Mouse (Mus musculus) thymus, postnatal 14 days (tissue): ENCODE measurements at regions not wholly inside any gene's neighbourhood (a gene's known extent, or its start where the extent isn't known, plus 50 kb on each side); places are given as distances from the start of the nearest gene placed in this dataset.

Source experiments
- DNase-seq: peaks from one replicate; pipeline ENCODE4 v3.0.0; 2021

GRCm38 (mm10) chr3:102311482-102312225, 107.2 kb upstream of the Vangl1 start:
- DNase-seq, result no peak

- DNase-seq, result no peak
These were observed 105.8 kb upstream of the Vangl1 start for GRCm38 (mm10) chr3:102310243-102310642.

- DNase-seq, result peak; percentile 8
These were observed 105.3 kb upstream of the Vangl1 start for GRCm38 (mm10) chr3:102309756-102310155.

- DNase-seq, result no peak
These were observed 103.2 kb upstream of the Vangl1 start for GRCm38 (mm10) chr3:102307656-102308055.

- DNase-seq, result no peak
These were observed 87.9 kb upstream of the Vangl1 start for GRCm38 (mm10) chr3:102292385-102292784.

- DNase-seq, result no peak
These were observed 77.5 kb upstream of the Vangl1 start for GRCm38 (mm10) chr3:102281983-102282382.

GRCm38 (mm10) chr3:102276758-102277157, 72.3 kb upstream of the Vangl1 start:
- no peak for DNase-seq

- DNase-seq, result no peak
These were observed 71.8 kb upstream of the Vangl1 start for GRCm38 (mm10) chr3:102276283-102276682.

- DNase-seq, result no peak
These were observed 70.9 kb upstream of the Vangl1 start for GRCm38 (mm10) chr3:102275256-102276022.

GRCm38 (mm10) chr3:102270779-102271178, 66.3 kb upstream of the Vangl1 start:
- DNase-seq, result no peak

GRCm38 (mm10) chr3:102270257-102270656, 65.8 kb upstream of the Vangl1 start:
- no peak for DNase-seq

- no peak for DNase-seq
These were observed 61.6 kb upstream of the Vangl1 start for GRCm38 (mm10) chr3:102266136-102266535.

GRCm38 (mm10) chr3:102265146-102265545, 60.7 kb upstream of the Vangl1 start:
- no peak for DNase-seq

GRCm38 (mm10) chr3:102263326-102263725, 58.8 kb upstream of the Vangl1 start:
- DNase-seq, result no peak

GRCm38 (mm10) chr3:102262665-102263064, 58.2 kb upstream of the Vangl1 start:
- DNase-seq, result no peak

GRCm38 (mm10) chr3:102261517-102261916, 57.0 kb upstream of the Vangl1 start:
- no peak for DNase-seq
